ENCODE assay signal across 24 mouse cellular contexts in genomic region chr13:90933256-90933655, GRCm38 (mm10). TPM values are rescaled to one million over a fixed set of nuclear protein-coding genes. Genes with fewer than 3 reads are reported as not detected.
DNase-seq lines count a peak whose midpoint lies in the region; ATAC-seq and TF ChIP-seq lines count a peak whose summit lies in the region.
"Had no signal": no experiment of that assay in that cellular context is flagged by ENCODE, and none has a peak within 500 bp of the region (broad histone marks: within the 10 kb centered on the region; RNA-seq: fewer than 3 reads in every experiment).

No protein-coding gene starts in this region.

- H3ac ChIP-seq in C2C12 (ENCODE audit: control insufficient read depth, insufficient read length, low read depth), result no peak overlapping the region

- H3K79me2 ChIP-seq in C2C12 (ENCODE audit: control insufficient read depth, insufficient read depth), result no peaks in the 10 kb centered on the region

- H3K9ac ChIP-seq in forebrain, postnatal 0 days, result no peak overlapping the region
- H3K9ac ChIP-seq: forebrain, embryonic 15.5 days; heart, embryonic 13.5 days; kidney, embryonic 15.5 days; liver, postnatal 0 days; midbrain, embryonic 15.5 days had no signal

- intact Hi-C loops in heart, postnatal 25 days (cut with DNase I), result loop anchor here (5.0 to 10.0 kb wide), 2 partner anchors 159 to 432 kb away; no protein-coding TSS in a partner anchor

- 57% methylated on average over 3 of the region's 3 CpGs for whole genome bisulfite sequencing in forebrain, embryonic 10.5 days
- WGBS in forebrain, postnatal 0 days, result 49% methylated on average over 3 of the region's 3 CpGs
- 67% methylated on average over 3 of the region's 3 CpGs for WGBS in heart, embryonic 10.5 days
- WGBS in embryonic facial prominence, embryonic 10.5 days, result 69% methylated on average over 3 of the region's 3 CpGs

- H3K4me1 ChIP-seq in forebrain, embryonic 10.5 days, result peaks cover 7% of the 10 kb centered on the region
- no peaks in the 10 kb centered on the region for H3K4me1 ChIP-seq in forebrain, postnatal 0 days (ENCODE audit: insufficient read depth)
- H3K4me1 ChIP-seq in heart, embryonic 10.5 days, result no peaks in the 10 kb centered on the region
- H3K4me1 ChIP-seq in embryonic facial prominence, embryonic 10.5 days, result no peaks in the 10 kb centered on the region
- H3K4me1 ChIP-seq: forebrain, embryonic 15.5 days; heart, embryonic 13.5 days; kidney, embryonic 15.5 days; limb, embryonic 10.5 days; midbrain, embryonic 15.5 days had no signal

- no peak for ATAC-seq in forebrain, postnatal 0 days
- ATAC-seq: forebrain, embryonic 15.5 days; hindbrain, embryonic 16.5 days; intestine, embryonic 16.5 days; liver, postnatal 0 days; midbrain, embryonic 15.5 days had no signal

- H3K4me3 ChIP-seq in forebrain, embryonic 10.5 days, result no peak overlapping the region
- H3K4me3 ChIP-seq in forebrain, postnatal 0 days (ENCODE audit: low read depth, low read length), result no peak overlapping the region
- no peak overlapping the region for H3K4me3 ChIP-seq in heart, embryonic 10.5 days
- no peak overlapping the region for H3K4me3 ChIP-seq in C2C12 (ENCODE audit: insufficient read depth, poor library complexity, severe bottlenecking)
- H3K4me3 ChIP-seq in embryonic facial prominence, embryonic 10.5 days, result no peak overlapping the region
- H3K4me3 ChIP-seq: forebrain, embryonic 15.5 days; heart, embryonic 13.5 days; kidney, embryonic 15.5 days; limb, embryonic 10.5 days; megakaryocyte, embryonic 14.5 days; midbrain, embryonic 15.5 days had no signal

- H3K36me3 ChIP-seq in forebrain, embryonic 10.5 days (replicated peaks), result peaks cover 11% of the 10 kb centered on the region
- H3K36me3 ChIP-seq in forebrain, postnatal 0 days (ENCODE audit: insufficient read depth), result peaks cover 4% of the 10 kb centered on the region; the same call in 1 of the 2 replicates
- peaks cover 6% of the 10 kb centered on the region; the same call in 1 of the 2 replicates for H3K36me3 ChIP-seq in heart, embryonic 10.5 days
- H3K36me3 ChIP-seq in C2C12 (ENCODE audit: control insufficient read depth, insufficient read depth), result no peaks in the 10 kb centered on the region
- peaks cover 10% of the 10 kb centered on the region for H3K36me3 ChIP-seq in embryonic facial prominence, embryonic 10.5 days (replicated peaks)

- no peaks in the 10 kb centered on the region for H3K9me3 ChIP-seq in forebrain, embryonic 10.5 days
- H3K9me3 ChIP-seq in forebrain, postnatal 0 days (ENCODE audit: low read length), result no peaks in the 10 kb centered on the region
- H3K9me3 ChIP-seq in heart, embryonic 10.5 days, result no peaks in the 10 kb centered on the region
- H3K9me3 ChIP-seq in embryonic facial prominence, embryonic 10.5 days, result no peaks in the 10 kb centered on the region
- H3K9me3 ChIP-seq: forebrain, embryonic 15.5 days; heart, embryonic 13.5 days; kidney, embryonic 15.5 days; limb, embryonic 10.5 days; megakaryocyte, embryonic 14.5 days; midbrain, embryonic 15.5 days had no signal

- no peak overlapping the region for H3K4me2 ChIP-seq in forebrain, postnatal 0 days (ENCODE audit: low read depth)
- H3K4me2 ChIP-seq: forebrain, embryonic 15.5 days; heart, embryonic 13.5 days; kidney, embryonic 15.5 days; midbrain, embryonic 15.5 days had no signal

- 0 out of 2 replicates have a peak overlapping the region, but pooled peaks have one; percentile 40 for H3K27ac ChIP-seq in forebrain, embryonic 10.5 days
- H3K27ac ChIP-seq in forebrain, postnatal 0 days (ENCODE audit: low read depth, low read length), result no peak overlapping the region
- H3K27ac ChIP-seq in heart, embryonic 10.5 days, result no peak overlapping the region
- H3K27ac ChIP-seq in embryonic facial prominence, embryonic 10.5 days (replicated peaks), result 0 out of 2 replicates have a peak overlapping the region, but pooled peaks have one; percentile 20
- H3K27ac ChIP-seq: forebrain, embryonic 15.5 days; heart, embryonic 13.5 days; kidney, embryonic 15.5 days; limb, embryonic 10.5 days; midbrain, embryonic 15.5 days had no signal

- TF ChIP-seq CTCF in forebrain, postnatal 0 days (IDR thresholded peaks at IDR 0.05; ENCODE audit: low read depth), result no peak
- TF ChIP-seq CTCF in C2C12 (IDR thresholded peaks at IDR 0.05; ENCODE audit: control insufficient read depth, insufficient read depth, insufficient read length), result no peak

- no peaks in the 10 kb centered on the region for H3K27me3 ChIP-seq in forebrain, embryonic 10.5 days (ENCODE audit: poor library complexity, severe bottlenecking)
- no peaks in the 10 kb centered on the region for H3K27me3 ChIP-seq in forebrain, postnatal 0 days (ENCODE audit: insufficient read depth, low read length)
- H3K27me3 ChIP-seq in heart, embryonic 10.5 days (ENCODE audit: insufficient read depth, poor library complexity, severe bottlenecking), result no peaks in the 10 kb centered on the region
- H3K27me3 ChIP-seq in C2C12 (ENCODE audit: control insufficient read depth, insufficient read depth, insufficient read length), result no peaks in the 10 kb centered on the region
- H3K27me3 ChIP-seq in embryonic facial prominence, embryonic 10.5 days (replicated peaks; ENCODE audit: low read depth, poor library complexity, severe bottlenecking), result no peaks in the 10 kb centered on the region
- H3K27me3 ChIP-seq: forebrain, embryonic 15.5 days; heart, embryonic 13.5 days; kidney, embryonic 15.5 days; megakaryocyte, embryonic 14.5 days; midbrain, embryonic 15.5 days had no signal

- DNase-seq in forebrain, embryonic 10.5 days (ENCODE audit: extremely low spot score, low spot score), result no peak
- DNase-seq in forebrain, postnatal 0 days, result no peak
- peak; percentile 6 for DNase-seq in heart, postnatal 25 days (ENCODE audit: low spot score)
- no peak for DNase-seq in heart, embryonic 10.5 days (ENCODE audit: low spot score)
- no peak for DNase-seq in embryonic facial prominence, embryonic 10.5 days (ENCODE audit: low spot score)
- no peak for DNase-seq in spleen, adult 12 weeks (ENCODE audit: low spot score)
- no peak for DNase-seq in urinary bladder, adult 2 months (ENCODE audit: low spot score)
- DNase-seq: B cell, adult 2 months; cerebellum, adult 8-10 months; kidney, postnatal 4 days; liver, postnatal 0 days; right cerebral cortex, postnatal 25 days had no signal

- H3K79me3 ChIP-seq in C2C12 (ENCODE audit: low read depth), result no peaks in the 10 kb centered on the region

TF ChIP-seq in C2C12, 6 proteins besides CTCF, POLR2A, EP300 and RAD21:
- TF ChIP-seq CEBPB (IDR thresholded peaks at IDR 0.05; ENCODE audit: low read depth) (peak; percentile 42), MAX (IDR thresholded peaks at IDR 0.05) (no peak), FOSL1 (IDR thresholded peaks at IDR 0.05; ENCODE audit: insufficient read depth, low read length, poor library complexity, severe bottlenecking) (no peak)
TF ChIP-seq in C2C12: peak in this region for 1.

RNA-seq across cellular contexts. Expression of gene Rps23, which starts 10.5 kb away (rescaled TPM):
- 207 and 212 TPM in 2 replicates for polyA plus RNA-seq in forebrain, embryonic 10.5 days (2016; fragmentation: Nextera tagmentation; extraction: Ambion mirVana)
- 493 and 1,038 TPM in 2 replicates for total RNA-seq in forebrain, postnatal 0 days (2014; rRNA removed)
- polyA plus RNA-seq in forebrain, postnatal 0 days (2015; fragmentation: Nextera tagmentation; extraction: Ambion mirVana), result 145 and 199 TPM in 2 replicates
- 100 to 1,000 TPM; 164 to 188 TPM for total RNA-seq in heart, postnatal 25 days (2021)
- polyA plus RNA-seq in heart, embryonic 10.5 days (2016; fragmentation: Nextera tagmentation; extraction: Ambion mirVana), result 139 and 171 TPM in 2 replicates
- polyA plus RNA-seq in C2C12 (2012; fragmentation: generic; extraction: Trizol), result 1,862 TPM
- 201 and 216 TPM in 2 replicates for polyA plus RNA-seq in embryonic facial prominence, embryonic 10.5 days (2016; fragmentation: Nextera tagmentation; extraction: Ambion mirVana)
- 1,364 and 1,528 TPM in 2 replicates for polyA plus RNA-seq in urinary bladder, adult 2 months (2012; rRNA removed)

RNA-seq across cellular contexts. Expression of gene Atp6ap1l, which starts 28.1 kb away (rescaled TPM):
- polyA plus RNA-seq in forebrain, embryonic 10.5 days (2016; fragmentation: Nextera tagmentation; extraction: Ambion mirVana), result not detected in 2 replicates
- total RNA-seq in forebrain, postnatal 0 days (2014; rRNA removed), result 7.5 and 8.2 TPM in 2 replicates
- 7.4 and 10.0 TPM in 2 replicates for polyA plus RNA-seq in forebrain, postnatal 0 days (2015; fragmentation: Nextera tagmentation; extraction: Ambion mirVana)
- total RNA-seq in heart, postnatal 25 days (2021), result under 1 TPM; 0.36 to 0.62 TPM
- polyA plus RNA-seq in heart, embryonic 10.5 days (2016; fragmentation: Nextera tagmentation; extraction: Ambion mirVana), result 0.39 TPM in 1 of 2 replicates, not detected in the other
- not detected for polyA plus RNA-seq in C2C12 (2012; fragmentation: generic; extraction: Trizol)
- polyA plus RNA-seq in embryonic facial prominence, embryonic 10.5 days (2016; fragmentation: Nextera tagmentation; extraction: Ambion mirVana), result 0.59 TPM in 1 of 2 replicates, not detected in the other
- polyA plus RNA-seq in urinary bladder, adult 2 months (2012; rRNA removed), result 0.19 TPM in 2 replicates
- total RNA-seq: hematopoietic stem cell, adult 5-6 weeks; liver, adult 2 months had no signal
- polyA plus RNA-seq: intestine, embryonic 16.5 days; liver, adult 2 months; stomach, embryonic 16.5 days had no signal

Comparison
In these comparisons a context has a peak if more than half of its experiments do, and no peak if none do; other contexts are left out.
1. H3K27ac ChIP-seq: peak in forebrain, embryonic 10.5 days (single experiment) and embryonic facial prominence, embryonic 10.5 days (single experiment); none in forebrain, postnatal 0 days (single experiment) and heart, embryonic 10.5 days (single experiment).